Comparison of ENCODE assay signal across 8 mouse cellular contexts in the genomic region with DNA sequence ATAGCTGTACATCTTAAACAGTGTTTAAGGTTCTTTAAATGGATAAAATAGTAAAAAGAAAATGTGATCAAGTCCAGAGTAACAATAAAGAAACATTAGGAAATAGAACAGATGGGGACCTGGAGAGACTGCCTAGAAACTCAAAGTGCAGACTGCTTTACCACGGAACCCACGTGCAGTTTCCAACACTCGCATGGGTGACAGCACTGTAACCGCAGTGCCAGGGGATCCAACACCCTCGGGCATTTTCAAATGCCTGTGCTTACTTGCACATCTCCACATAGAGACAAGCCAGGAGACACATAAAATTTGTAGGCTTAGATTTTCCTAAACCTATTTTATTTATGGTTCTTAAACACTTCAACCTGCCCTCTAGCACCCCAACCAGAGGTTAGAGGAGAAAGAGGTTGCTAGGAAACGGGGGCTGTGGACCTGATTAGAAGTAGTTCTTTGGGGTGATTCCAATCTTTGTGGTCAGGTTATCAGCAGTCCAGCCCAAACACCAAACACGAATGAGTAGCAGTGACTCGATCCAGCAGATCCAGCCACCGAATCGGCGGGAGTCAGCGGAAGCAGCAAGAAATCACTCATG. TPM values are rescaled to one million over a fixed set of nuclear protein-coding genes. Genes with fewer than 3 reads are reported as not detected.
A peak's percentile ranks its signal among the peaks of the same experiment; 100 is the strongest.
DNase-seq lines count a peak whose midpoint lies in the region; ATAC-seq and TF ChIP-seq lines count a peak whose summit lies in the region.

No protein-coding gene starts in this region.

- H3K9ac ChIP-seq in intestine, embryonic 15.5 days: peak overlapping the region; percentile 35
- H3K9ac ChIP-seq in neural tube, embryonic 14.5 days (replicated peaks; ENCODE audit: low read depth, low read length): no peak overlapping the region

- no peaks in the 10 kb centered on the region for H3K36me3 ChIP-seq in intestine, embryonic 15.5 days
- H3K36me3 ChIP-seq in neural tube, embryonic 14.5 days (ENCODE audit: control insufficient read depth, insufficient read depth, low read length): no peaks in the 10 kb centered on the region

- H3K27ac ChIP-seq in layer of hippocampus, adult 2 months: peak overlapping the region; percentile 79
- H3K27ac ChIP-seq in cortical plate, adult 2 months (ENCODE audit: insufficient read depth, low read length): no peak overlapping the region
- H3K27ac ChIP-seq in intestine, embryonic 15.5 days: no peak overlapping the region
- no peak overlapping the region for H3K27ac ChIP-seq in neural tube, embryonic 14.5 days (ENCODE audit: low read depth, low read length)

- no peaks in the 10 kb centered on the region for H3K4me1 ChIP-seq in cortical plate, adult 2 months (ENCODE audit: control insufficient read depth, insufficient read depth, low read length)
- no peaks in the 10 kb centered on the region for H3K4me1 ChIP-seq in intestine, embryonic 15.5 days (replicated peaks)
- no peaks in the 10 kb centered on the region for H3K4me1 ChIP-seq in neural tube, embryonic 14.5 days (ENCODE audit: control insufficient read depth, insufficient read depth, low read length)

- H3K9me3 ChIP-seq in intestine, embryonic 15.5 days: no peaks in the 10 kb centered on the region
- H3K9me3 ChIP-seq in neural tube, embryonic 14.5 days (ENCODE audit: control insufficient read depth, low read length): no peaks in the 10 kb centered on the region

- no peak for TF ChIP-seq POLR2A in cortical plate, adult 2 months (IDR thresholded peaks at IDR 0.05; ENCODE audit: extremely low read depth, insufficient read depth, low read length)

- peak overlapping the region; percentile 57 for H3K4me2 ChIP-seq in intestine, embryonic 15.5 days (replicated peaks)
- H3K4me2 ChIP-seq in neural tube, embryonic 14.5 days (ENCODE audit: low read depth, low read length): peak overlapping the region; percentile 42

- peak; percentile 20; the same call in 1 of the 2 replicates for ATAC-seq in intestine, embryonic 15.5 days
- no peak for ATAC-seq in neural tube, embryonic 14.5 days (ENCODE audit: low read depth)

- no peak for TF ChIP-seq CTCF in layer of hippocampus, adult 2 months (conservative IDR thresholded peaks at IDR 0.05)
- no peak for TF ChIP-seq CTCF in cortical plate, adult 2 months (IDR thresholded peaks at IDR 0.05; ENCODE audit: extremely low read depth, insufficient read depth, low read length)

- 30% methylated on average over 12 of the region's 12 CpGs for WGBS in intestine, embryonic 15.5 days
- WGBS in neural tube, embryonic 14.5 days: 42% methylated on average over 12 of the region's 12 CpGs

- DNase-seq in layer of hippocampus, adult 2 months (ENCODE audit: low spot score in 2 of 2): no peak
- DNase-seq in layer of hippocampus, postnatal 36 days: no peak
- no peak for DNase-seq in thymus, postnatal 0 days (ENCODE audit: low spot score)
- no peak for DNase-seq in gastrocnemius, adult 18-20 months (ENCODE audit: low spot score)
- no peak for DNase-seq in urinary bladder, adult 2 months (ENCODE audit: low spot score)

- peak overlapping the region; percentile 53 for H3K4me3 ChIP-seq in layer of hippocampus, adult 2 months
- peak overlapping the region; percentile 21; the same call in 1 of the 2 replicates for H3K4me3 ChIP-seq in cortical plate, adult 2 months (ENCODE audit: insufficient read depth, low read length)
- H3K4me3 ChIP-seq in intestine, embryonic 15.5 days (replicated peaks): peak overlapping the region; percentile 24
- H3K4me3 ChIP-seq in neural tube, embryonic 14.5 days (ENCODE audit: low read depth, low read length): peak overlapping the region; percentile 16

- H3K27me3 ChIP-seq in intestine, embryonic 15.5 days (replicated peaks): no peaks in the 10 kb centered on the region
- H3K27me3 ChIP-seq in neural tube, embryonic 14.5 days (ENCODE audit: control insufficient read depth, insufficient read depth, low read length): no peaks in the 10 kb centered on the region

RNA-seq across cellular contexts. Expression of gene Dyrk1b, which starts 29.2 kb away (rescaled TPM):
- total RNA-seq in layer of hippocampus, adult 2 months (2021): 10 to 100 TPM; 44.7 to 46.9 TPM
- total RNA-seq in layer of hippocampus, postnatal 36 days (2021): 10 to 100 TPM; 45.7 to 52.4 TPM
- polyA plus RNA-seq in cortical plate, adult 2 months (2012; rRNA removed): 30.7 and 31.1 TPM in 2 replicates
- 6.3 and 7.3 TPM in 2 replicates for polyA plus RNA-seq in intestine, embryonic 15.5 days (2015; fragmentation: Nextera tagmentation; extraction: Ambion mirVana)
- 13.6 and 13.9 TPM in 2 replicates for polyA plus RNA-seq in neural tube, embryonic 14.5 days (2014; fragmentation: Nextera tagmentation; extraction: Ambion mirVana)
- 11.5 and 12.4 TPM in 2 replicates for polyA plus RNA-seq in thymus, postnatal 0 days (2015; fragmentation: Nextera tagmentation; extraction: Ambion mirVana)
- 10 to 100 TPM; 48.1 to 84.1 TPM for total RNA-seq in gastrocnemius, adult 18-20 months (2021)
- 11.7 and 17.6 TPM in 2 replicates for polyA plus RNA-seq in urinary bladder, adult 2 months (2012; rRNA removed)

RNA-seq across cellular contexts. Expression of gene Fbl, which starts 39.0 kb away (rescaled TPM):
- 10 to 100 TPM; 51.7 to 52.3 TPM for total RNA-seq in layer of hippocampus, adult 2 months (2021)
- total RNA-seq in layer of hippocampus, postnatal 36 days (2021): 10 to 100 TPM; 48.3 to 55.8 TPM
- 78.3 and 82.6 TPM in 2 replicates for polyA plus RNA-seq in cortical plate, adult 2 months (2012; rRNA removed)
- 133 and 140 TPM in 2 replicates for polyA plus RNA-seq in intestine, embryonic 15.5 days (2015; fragmentation: Nextera tagmentation; extraction: Ambion mirVana)
- 22.2 and 25.3 TPM in 2 replicates for polyA plus RNA-seq in neural tube, embryonic 14.5 days (2014; fragmentation: Nextera tagmentation; extraction: Ambion mirVana)
- polyA plus RNA-seq in thymus, postnatal 0 days (2015; fragmentation: Nextera tagmentation; extraction: Ambion mirVana): 147 and 150 TPM in 2 replicates
- total RNA-seq in gastrocnemius, adult 18-20 months (2021): 10 to 100 TPM; 21.8 to 23.0 TPM
- 88.9 and 108 TPM in 2 replicates for polyA plus RNA-seq in urinary bladder, adult 2 months (2012; rRNA removed)

RNA-seq across cellular contexts. Expression of gene Eid2, which starts 59.2 kb away (rescaled TPM):
- 10 to 100 TPM; 58.3 to 59.0 TPM for total RNA-seq in layer of hippocampus, adult 2 months (2021)
- 10 to 100 TPM; 52.9 to 60.9 TPM for total RNA-seq in layer of hippocampus, postnatal 36 days (2021)
- polyA plus RNA-seq in cortical plate, adult 2 months (2012; rRNA removed): 49.2 and 52.2 TPM in 2 replicates
- polyA plus RNA-seq in intestine, embryonic 15.5 days (2015; fragmentation: Nextera tagmentation; extraction: Ambion mirVana): 4.5 and 7.2 TPM in 2 replicates
- 7.8 and 7.9 TPM in 2 replicates for polyA plus RNA-seq in neural tube, embryonic 14.5 days (2014; fragmentation: Nextera tagmentation; extraction: Ambion mirVana)
- polyA plus RNA-seq in thymus, postnatal 0 days (2015; fragmentation: Nextera tagmentation; extraction: Ambion mirVana): 3.6 TPM in 2 replicates
- total RNA-seq in gastrocnemius, adult 18-20 months (2021): 1 to 10 TPM; 3.9 to 4.6 TPM
- 14.8 and 15.6 TPM in 2 replicates for polyA plus RNA-seq in urinary bladder, adult 2 months (2012; rRNA removed)
